ENCODE assay signal across 24 mouse cellular contexts in genomic region chr2:78754362-78754761, GRCm38 (mm10).
"Had no signal": no experiment of that assay in that cellular context is flagged by ENCODE, and none has a peak within 500 bp of the region (broad histone marks: within the 10 kb centered on the region; RNA-seq: fewer than 3 reads in every experiment).

No protein-coding gene starts in this region.

- H3K36me3 ChIP-seq: heart, embryonic 10.5 days; heart, embryonic 12.5 days; hindbrain, embryonic 10.5 days; hindbrain, embryonic 12.5 days; intestine, embryonic 15.5 days; limb, embryonic 10.5 days; limb, embryonic 12.5 days had no signal

- ATAC-seq: hindbrain, embryonic 16.5 days; inflammation-experienced regulatory T-cells, adult 6 months; intestine, embryonic 15.5 days; intestine, postnatal 0 days had no signal

- H3K4me2 ChIP-seq: heart, embryonic 12.5 days; hindbrain, embryonic 12.5 days; hindbrain, embryonic 14.5 days; intestine, embryonic 15.5 days; limb, embryonic 12.5 days; liver, embryonic 11.5 days had no signal

- DNase-seq: gastrocnemius, adult 2 months; gastrocnemius, postnatal 10 days; gastrocnemius, postnatal 25 days; heart, postnatal 4 days; kidney, adult 18-20 months; kidney, adult 8-10 months; kidney, postnatal 10 days; kidney, postnatal 25 days; kidney, postnatal 4 days; liver had no signal

- H3K4me3 ChIP-seq: gastrocnemius, adult 2 months; heart, embryonic 10.5 days; heart, embryonic 12.5 days; hindbrain, embryonic 10.5 days; hindbrain, embryonic 12.5 days; intestine, embryonic 15.5 days; layer of hippocampus, adult 2 months; left cerebral cortex, adult 2 months; limb, embryonic 10.5 days; limb, embryonic 12.5 days had no signal

- H3K9ac ChIP-seq: heart, embryonic 12.5 days; hindbrain, embryonic 12.5 days; hindbrain, embryonic 14.5 days; intestine, embryonic 15.5 days; limb, embryonic 12.5 days had no signal

- H3K4me1 ChIP-seq: heart, embryonic 10.5 days; heart, embryonic 12.5 days; hindbrain, embryonic 10.5 days; hindbrain, embryonic 12.5 days; intestine, embryonic 15.5 days; limb, embryonic 10.5 days; limb, embryonic 12.5 days had no signal

- H3K27ac ChIP-seq: gastrocnemius, adult 2 months; heart, embryonic 10.5 days; hindbrain, embryonic 10.5 days; hindbrain, embryonic 12.5 days; hindbrain, embryonic 14.5 days; intestine, embryonic 15.5 days; layer of hippocampus, adult 2 months; left cerebral cortex, adult 2 months; limb, embryonic 10.5 days; limb, embryonic 12.5 days had no signal

- H3K9me3 ChIP-seq: heart, embryonic 10.5 days; heart, embryonic 12.5 days; hindbrain, embryonic 10.5 days; hindbrain, embryonic 12.5 days; intestine, embryonic 15.5 days; limb, embryonic 10.5 days; limb, embryonic 12.5 days had no signal

- H3K27me3 ChIP-seq: heart, embryonic 12.5 days; hindbrain, embryonic 12.5 days; intestine, embryonic 15.5 days; limb, embryonic 12.5 days had no signal
